Mouse (Mus musculus): Measurements from ENCODE around the gene Ing3. TPM values are rescaled to one million over a fixed set of nuclear protein-coding genes. Genes with fewer than 3 reads are reported as not detected.

The Ing3 gene
- polyA plus RNA-seq, 1 experiment from 2014 or later = 45.7 TPM

Other genes with a start within 250 kb of the Ing3 start
- 72.0 and 76.6 TPM in 2 replicates for gene Tspan12, start 97.1 kb upstream of the Ing3 start, polyA plus RNA-seq (2015; fragmentation: Nextera tagmentation; extraction: Ambion mirVana)
- gene Cped1, start 36.3 kb downstream of the Ing3 start, polyA plus RNA-seq (2015; fragmentation: Nextera tagmentation; extraction: Ambion mirVana) = 3.1 and 5.2 TPM in 2 replicates

Measured in hindbrain, embryonic 16.5 days (tissue).